Mouse (Mus musculus): ENCODE data around the gene Fdx1l. TPM values are rescaled to one million over a fixed set of nuclear protein-coding genes. Genes with fewer than 3 reads are reported as not detected.

Gene Fdx1l
- polyA plus RNA-seq (2012), result 26.8 and 32.5 TPM in 2 replicates

DNA sequence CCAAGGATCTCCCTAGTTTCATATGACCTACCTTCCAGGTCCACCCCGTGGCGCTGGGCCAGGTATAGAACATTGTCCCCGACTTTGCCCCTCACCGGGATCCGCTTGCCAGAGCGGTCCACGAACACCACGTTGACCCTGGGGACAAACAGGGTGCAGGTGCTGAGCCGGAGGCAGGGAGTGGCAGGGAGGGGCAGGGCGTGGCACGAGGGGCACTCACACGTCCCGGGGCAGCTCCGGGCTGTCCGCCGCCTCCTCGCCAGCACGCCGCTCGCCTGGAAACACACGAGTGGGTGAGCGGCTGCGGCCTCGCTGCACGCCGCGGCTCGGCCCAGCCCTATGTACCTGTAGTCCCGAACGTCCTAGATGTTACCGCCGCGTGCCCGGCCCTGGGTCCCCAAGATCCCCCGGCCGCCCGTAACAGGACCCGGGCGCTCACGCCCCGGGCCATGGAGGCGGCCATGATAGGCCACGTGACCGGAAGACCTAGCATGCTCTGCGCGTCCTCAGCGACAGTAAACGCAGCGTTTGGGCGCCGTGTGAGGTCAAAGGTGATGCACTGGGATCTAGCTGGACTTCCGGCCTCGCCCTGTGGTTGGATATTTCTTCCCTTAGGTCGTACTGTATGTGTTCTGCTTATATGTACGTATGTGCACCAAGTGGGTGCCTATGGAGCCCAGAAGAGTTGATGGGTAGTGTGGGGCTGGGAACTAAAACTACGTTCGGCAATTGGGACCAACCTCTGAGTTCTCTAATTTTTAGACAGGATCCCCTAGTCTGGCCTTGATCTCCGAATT, at the start of gene Fdx1l, which contains the start of gene Gm49373:
Gene Fdx1l (minus strand): TSS at position 571 of the 797 bp plus-strand sequence.
Gene Gm49373 (minus strand): TSS at position 53 of the 797 bp plus-strand sequence.

DNA sequence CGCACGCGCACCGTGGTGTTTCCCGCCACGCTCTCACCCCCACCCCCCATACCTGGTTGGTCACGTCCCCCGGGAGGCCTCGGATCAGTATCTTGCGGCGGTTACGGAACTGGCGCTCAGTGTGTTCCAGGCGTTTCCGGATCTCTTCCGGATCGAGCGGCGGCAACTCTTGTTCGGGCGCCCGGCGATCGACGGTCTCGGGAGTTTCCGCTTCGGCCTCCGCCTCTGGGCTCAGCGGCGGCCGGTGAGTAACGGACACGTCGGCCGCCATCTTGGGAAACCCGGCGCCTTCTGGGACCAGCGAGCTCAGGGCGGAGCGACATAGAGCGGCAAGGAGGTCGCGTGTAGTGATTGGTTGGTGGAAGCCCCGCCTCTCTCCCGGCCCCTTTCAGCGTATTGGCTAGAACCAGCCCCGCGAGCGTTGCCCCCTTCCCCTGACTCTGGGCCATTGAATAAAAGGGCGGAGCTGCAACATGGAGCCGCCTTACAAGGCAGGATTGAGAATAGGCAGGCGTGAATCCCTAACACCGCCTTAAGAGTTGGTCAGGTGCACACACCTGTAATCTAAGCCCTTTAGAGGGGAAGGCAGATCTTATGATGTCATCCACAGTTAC, 18.4 kb upstream of the Fdx1l start, which contains the start of the genes Gm38431 and Raver1:
Gene Gm38431 (minus strand): TSS at position 291 of the 614 bp plus-strand sequence.
Gene Raver1 (minus strand): TSS at position 302 of the 614 bp plus-strand sequence.

GRCm38 (mm10) chr9:21067006-21067684, 6.3 kb downstream of the Fdx1l start, which contains the start of gene Zglp1:
Gene Zglp1, minus strand, starts transcription at chr9:21067093.

DNA sequence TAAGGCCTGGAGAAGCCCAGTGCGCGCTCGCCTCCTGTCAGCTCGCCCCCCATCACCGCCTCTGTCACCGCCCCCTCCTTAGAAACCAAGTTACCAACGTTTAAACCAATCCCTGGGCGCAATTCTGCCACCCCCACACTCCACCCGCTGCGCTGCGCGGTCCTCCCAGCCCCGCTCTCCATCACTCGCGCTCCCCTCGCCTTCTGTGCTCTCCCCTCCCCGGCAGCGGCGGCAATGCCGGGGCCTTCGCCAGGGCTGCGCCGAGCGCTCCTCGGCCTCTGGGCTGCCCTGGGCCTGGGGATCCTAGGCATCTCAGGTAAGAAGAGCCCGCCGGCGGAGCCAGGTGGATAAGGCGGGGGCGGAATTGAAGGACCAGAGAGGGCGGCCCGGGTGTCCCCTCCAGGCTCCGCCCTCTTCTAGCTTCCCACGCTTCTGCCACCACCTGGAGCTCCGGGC, 41.5 kb downstream of the Fdx1l start, which contains the start of gene Icam5:
Gene Icam5 (plus strand): TSS at position 178 of the 456 bp plus-strand sequence.

DNA sequence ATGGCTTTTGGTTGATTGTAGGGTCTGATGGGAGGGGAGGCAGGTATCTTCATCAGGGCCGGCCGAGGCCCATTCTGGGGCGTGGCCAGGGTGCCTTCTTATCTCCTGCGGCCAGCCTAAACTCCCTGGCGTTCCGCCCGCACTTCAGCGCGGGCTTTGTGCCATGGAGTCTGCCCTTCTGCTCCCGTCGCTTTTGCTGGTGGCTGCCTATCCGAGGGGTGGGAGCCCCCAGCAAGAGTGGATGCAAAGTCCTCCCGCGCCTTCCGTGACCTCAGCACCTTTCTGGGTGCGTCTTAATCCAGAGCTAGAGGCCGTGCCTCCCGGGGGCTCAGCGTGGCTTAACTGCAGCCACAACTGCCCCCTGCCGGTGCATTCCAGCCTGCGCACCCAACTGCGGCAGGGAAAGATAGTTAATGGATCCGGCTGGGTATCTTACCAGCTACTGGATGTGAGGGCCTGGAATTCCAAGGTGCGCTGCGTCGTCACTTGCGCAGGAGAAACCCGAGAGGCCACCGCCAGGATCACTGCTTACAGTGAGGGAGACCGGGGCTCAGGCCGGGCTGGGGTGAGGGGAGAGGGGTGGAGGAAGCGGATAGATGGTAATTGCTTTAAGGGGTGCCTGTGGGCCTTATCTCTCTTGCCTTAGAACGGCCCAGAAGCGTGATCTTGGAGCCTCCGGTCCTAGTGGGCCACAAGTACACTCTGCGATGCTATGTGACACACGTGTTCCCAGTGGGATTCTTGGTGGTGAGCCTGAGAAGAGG, 43.9 kb downstream of the Fdx1l start, which contains the start of gene Icam4:
Gene Icam4 (plus strand): TSS at position 83 of the 764 bp plus-strand sequence.

Other genes starting within 250 kb of the Fdx1l start
- gene A230050P20Rik, start 205.0 kb downstream of the Fdx1l start, polyA plus RNA-seq (2012), result 124 and 174 TPM in 2 replicates
- 2.7 and 4.1 TPM in 2 replicates for gene Angptl6, start 193.9 kb downstream of the Fdx1l start, polyA plus RNA-seq (2012)
- gene Ppan, start 185.4 kb downstream of the Fdx1l start, polyA plus RNA-seq (2012), result 281 and 400 TPM in 2 replicates
- 554 and 634 TPM in 2 replicates for gene Eif3g, start 175.0 kb downstream of the Fdx1l start, polyA plus RNA-seq (2012)
- 124 and 137 TPM in 2 replicates for gene Dnmt1, start 113.7 kb downstream of the Fdx1l start, polyA plus RNA-seq (2012)
- 4.0 and 5.2 TPM in 2 replicates for gene S1pr2, start 96.8 kb downstream of the Fdx1l start, polyA plus RNA-seq (2012)
- gene Mrpl4, start 70.9 kb downstream of the Fdx1l start, polyA plus RNA-seq (2012), result 111 and 114 TPM in 2 replicates
- 23.4 and 36.2 TPM in 2 replicates for gene Icam1, start 57.6 kb downstream of the Fdx1l start, polyA plus RNA-seq (2012)
- 21.8 and 32.7 TPM in 2 replicates for gene Icam4, start 44.2 kb downstream of the Fdx1l start, polyA plus RNA-seq (2012)
- gene Icam5, start 41.5 kb downstream of the Fdx1l start, polyA plus RNA-seq (2012), result 0.32 and 0.57 TPM in 2 replicates
- 3.1 and 7.5 TPM in 2 replicates for gene Zglp1, start 6.5 kb downstream of the Fdx1l start, polyA plus RNA-seq (2012)
- gene Gm49373, start 518 bp downstream of the Fdx1l start, polyA plus RNA-seq (2012), result 1.6 and 2.0 TPM in 2 replicates
- 283 and 327 TPM in 2 replicates for gene Gm38431, start 18.4 kb upstream of the Fdx1l start, polyA plus RNA-seq (2012)
- 94.4 and 110 TPM in 2 replicates for gene Raver1, start 18.4 kb upstream of the Fdx1l start, polyA plus RNA-seq (2012)
- 36.6 and 36.8 TPM in 2 replicates for gene Tyk2, start 57.6 kb upstream of the Fdx1l start, polyA plus RNA-seq (2012)
- 317 and 381 TPM in 2 replicates for gene Cdc37, start 76.4 kb upstream of the Fdx1l start, polyA plus RNA-seq (2012)
- 15.4 and 17.1 TPM in 2 replicates for gene Pde4a, start 92.1 kb upstream of the Fdx1l start, polyA plus RNA-seq (2012)
- gene Keap1, start 165.7 kb upstream of the Fdx1l start, polyA plus RNA-seq (2012), result 66.5 and 66.9 TPM in 2 replicates
- gene S1pr5, start 174.8 kb upstream of the Fdx1l start, polyA plus RNA-seq (2012), result 0.24 and 0.41 TPM in 2 replicates
- 21.4 and 22.7 TPM in 2 replicates for gene Atg4d, start 191.7 kb upstream of the Fdx1l start, polyA plus RNA-seq (2012)
- gene Kri1, start 214.4 kb upstream of the Fdx1l start, polyA plus RNA-seq (2012), result 58.2 and 90.2 TPM in 2 replicates
- 45.6 and 52.9 TPM in 2 replicates for gene Cdkn2d, start 217.8 kb upstream of the Fdx1l start, polyA plus RNA-seq (2012)
- 0.10 and 0.13 TPM in 2 replicates for gene Ap1m2, start 238.7 kb upstream of the Fdx1l start, polyA plus RNA-seq (2012)
- gene Slc44a2, start 247.1 kb upstream of the Fdx1l start, polyA plus RNA-seq (2012), result 121 and 136 TPM in 2 replicates

Measured in megakaryocyte-erythroid progenitor cell, adult 5 weeks (primary cell).